Mouse (Mus musculus) megakaryocyte, adult 5-6 weeks (primary cell): ENCODE data around the gene Ampd1. TPM values are rescaled to one million over a fixed set of nuclear protein-coding genes. Genes with fewer than 3 reads are reported as not detected.
A peak's percentile ranks its signal among the peaks of the same experiment; 100 is the strongest.

Experiments used
- ATAC-seq: 2 replicates; pipeline ENCODE4 v1.8.0; 2016; ENCODE audit warnings: mild to moderate bottlenecking, inconsistent platforms; ENCODE audit not compliant: poor library complexity, severe bottlenecking
- total RNA-seq, 2 experiments: library from RNA; stranded (forward) in 1 of 2; stranded (reverse) in 1 of 2; fragments of 153-499, 151-499 nt in 1 of 2; fragments of 221-1000, 200-1000 nt in 1 of 2; gene quantifications; 2 replicates each; pipeline versions ENCODE4 v1.2.3 to v1.2.4; 2015 to 2017

The Ampd1 gene
- total RNA-seq (2015) (not detected in 2 replicates), total RNA-seq (2017) (0.44 TPM in 1 of 2 replicates, not detected in the other)

DNA sequence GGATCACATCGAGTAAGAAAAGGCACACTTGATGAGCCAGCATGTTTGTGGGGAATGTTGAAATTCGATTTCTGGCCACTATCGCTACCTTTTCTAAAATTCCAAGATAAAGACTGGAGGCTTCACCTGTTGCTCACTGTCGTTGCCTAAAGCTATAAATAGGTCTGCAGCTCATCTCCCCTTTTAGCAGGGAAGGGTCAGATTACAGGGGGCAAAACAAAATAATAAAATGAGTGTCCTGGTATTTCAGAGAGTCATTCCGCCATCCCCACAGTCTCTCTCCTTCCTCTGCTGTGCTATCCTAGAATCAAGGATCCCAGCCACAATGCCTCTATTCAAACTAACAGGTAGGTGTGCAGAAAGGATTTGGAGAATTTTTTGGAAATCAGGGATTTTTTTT, at the start of gene Ampd1:
Gene Ampd1, plus strand, starts transcription at position 244 of the 400 bp plus-strand sequence.
- no peak for ATAC-seq

DNA sequence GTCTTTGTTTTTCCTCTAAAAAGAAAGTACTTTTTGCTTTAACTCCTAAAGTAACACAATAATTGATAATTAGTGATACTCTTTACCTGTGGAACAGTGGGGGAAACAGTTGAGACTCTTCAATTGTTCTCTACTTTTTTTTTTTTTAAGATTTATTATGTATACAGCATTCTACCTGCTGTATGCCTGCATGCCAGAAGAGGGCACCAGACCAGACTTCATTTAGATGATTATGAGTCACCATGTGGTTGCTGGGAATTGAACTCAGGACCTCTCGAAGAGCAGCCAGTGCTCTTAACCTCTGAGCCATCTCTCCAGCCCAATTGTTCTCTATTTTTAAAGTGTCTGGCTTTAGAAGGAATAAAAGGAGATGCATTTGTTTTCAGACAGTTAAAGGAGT, 47.6 kb upstream of the Ampd1 start:
- ATAC-seq: 0 out of 2 replicates have a peak, but pooled peaks have one; percentile 46

DNA sequence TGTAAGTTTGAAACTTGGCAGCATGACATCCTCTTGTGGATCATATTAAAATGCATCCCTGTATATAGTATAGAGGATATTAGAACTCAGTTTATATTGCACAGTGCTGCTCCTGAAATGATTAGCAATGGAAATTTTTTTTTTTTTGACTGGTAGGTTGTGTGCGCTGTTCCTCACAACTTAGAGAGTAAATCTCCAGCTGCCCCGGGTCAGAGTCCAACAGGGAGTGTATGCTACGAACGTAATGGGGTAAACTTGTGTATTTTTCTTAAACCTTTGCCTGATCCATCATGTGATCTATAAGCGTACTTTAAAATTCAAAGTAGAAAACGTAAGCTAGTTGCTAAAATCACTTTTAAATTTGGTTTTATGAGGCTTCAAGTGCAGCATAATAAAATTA, 33.5 kb upstream of the Ampd1 start:
- no peak for ATAC-seq

DNA sequence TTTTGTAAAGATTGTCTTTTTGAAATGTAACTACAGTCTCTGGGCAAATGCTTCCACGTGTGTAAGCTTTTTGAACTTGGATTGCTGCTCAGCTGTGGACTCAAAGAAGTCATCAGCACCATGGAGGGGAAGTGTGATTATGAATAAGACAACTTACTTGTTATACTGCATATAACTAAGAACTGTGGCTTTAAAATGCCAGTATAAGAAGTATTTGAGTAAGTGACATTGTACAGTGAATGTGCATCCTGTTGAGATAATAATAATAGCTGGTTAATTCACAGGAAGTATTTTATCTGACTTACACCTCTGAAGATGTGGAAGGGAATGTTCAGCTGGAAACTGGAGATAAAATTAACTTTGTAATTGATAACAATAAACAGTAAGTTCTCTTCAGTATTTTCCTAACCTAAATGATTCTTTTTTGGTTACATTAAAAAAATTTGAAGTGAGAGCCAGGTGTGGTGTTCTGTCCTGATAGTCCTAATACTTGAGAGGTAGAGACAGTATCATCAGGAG, 32.9 kb upstream of the Ampd1 start:
- ATAC-seq: no peak

DNA sequence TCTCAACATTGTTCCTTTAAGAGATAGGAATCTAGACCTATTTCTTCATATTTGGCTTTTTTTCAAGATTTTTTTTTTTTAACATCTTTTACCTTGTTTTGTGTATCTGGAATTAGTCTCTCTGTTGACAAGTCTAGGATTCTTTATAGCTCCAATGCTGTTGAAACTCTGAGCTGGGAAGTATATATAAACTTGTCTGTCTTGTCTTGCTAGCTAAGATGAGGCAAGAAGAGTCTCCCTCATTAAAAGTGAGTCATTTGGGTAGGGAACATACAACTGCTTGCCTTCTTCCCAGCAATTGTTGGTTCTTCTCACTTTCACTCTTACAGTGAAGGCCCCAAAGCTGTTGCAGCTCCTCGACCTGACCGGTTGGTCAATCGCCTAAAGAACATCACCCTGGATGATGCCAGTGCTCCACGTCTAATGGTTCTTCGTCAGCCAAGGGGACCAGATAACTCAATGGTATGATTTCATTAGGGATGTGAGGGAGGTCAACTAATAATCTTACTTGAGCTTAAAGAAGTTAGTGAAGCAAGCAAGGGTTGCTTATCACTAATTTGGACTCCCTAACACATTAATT, 17.7 kb upstream of the Ampd1 start:
- no peak for ATAC-seq

DNA sequence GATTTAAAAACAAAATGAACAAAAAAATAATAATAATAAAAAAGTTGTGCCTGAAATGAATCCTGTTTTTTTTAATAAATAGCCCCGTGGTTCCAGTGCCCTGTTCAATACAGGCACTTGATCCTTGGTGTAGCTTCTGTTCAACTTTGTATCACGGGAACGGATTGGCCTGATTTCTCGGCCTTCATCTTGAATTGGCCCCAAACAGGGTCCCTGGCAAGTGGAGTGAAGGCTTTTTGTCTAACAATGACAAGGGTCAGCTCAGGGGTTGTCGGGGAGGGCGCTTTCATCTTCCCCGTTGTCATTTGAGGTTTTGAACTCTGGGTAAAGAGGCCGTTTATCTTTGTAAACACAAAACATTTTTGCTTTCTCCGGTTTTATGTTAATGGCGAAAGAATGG, 16.1 kb upstream of the Ampd1 start:
- peak; percentile 14 for ATAC-seq

DNA sequence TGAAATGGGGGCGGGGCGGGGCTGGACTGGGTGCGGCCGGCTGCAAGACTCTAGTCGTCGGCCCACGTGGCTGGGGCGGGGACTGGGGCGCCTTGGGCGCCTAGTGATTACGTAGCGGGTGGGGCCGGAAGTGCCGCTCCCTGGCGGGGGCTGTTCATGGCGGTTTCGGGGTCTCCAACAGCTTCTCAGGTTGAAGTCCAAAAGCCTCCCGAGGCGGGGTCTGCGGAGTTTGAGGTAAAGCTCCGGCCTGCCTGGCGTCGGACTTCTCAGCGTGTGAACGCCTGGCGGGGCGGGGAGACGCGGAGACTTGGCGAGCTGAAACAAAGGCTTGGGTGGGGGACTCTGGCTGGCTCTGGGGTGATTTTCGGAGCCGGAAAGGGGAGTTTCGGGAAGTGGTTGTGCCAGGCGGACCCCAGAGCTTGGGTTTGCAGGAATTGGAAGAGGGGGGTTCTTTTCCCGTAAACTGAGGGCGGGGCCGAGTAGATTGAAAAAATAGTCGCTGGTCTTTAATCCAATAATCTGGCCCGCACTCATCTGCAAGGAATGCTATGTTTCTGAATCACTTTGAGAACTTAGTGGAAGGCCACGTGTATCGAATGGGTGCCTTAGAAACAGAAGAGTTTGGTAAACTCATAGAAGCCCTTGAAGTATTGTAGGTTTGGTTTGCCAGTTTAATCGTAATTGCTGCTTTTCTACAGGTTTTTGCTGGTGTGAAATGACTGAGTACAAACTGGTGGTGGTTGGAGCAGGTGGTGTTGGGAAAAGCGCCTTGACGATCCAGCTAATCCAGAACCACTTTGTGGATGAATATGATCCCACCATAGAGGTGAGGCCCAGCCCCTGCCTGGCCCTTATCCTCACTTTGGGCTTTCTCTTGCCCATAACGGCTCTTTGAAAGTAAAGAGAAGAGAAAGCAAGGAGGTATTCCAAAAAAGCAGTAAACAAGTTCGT, 15.3 kb upstream of the Ampd1 start, which contains the start of gene Nras:
Gene Nras, plus strand, starts transcription at position 79 of the 951 bp plus-strand sequence.
- peak; percentile 99 for ATAC-seq

DNA sequence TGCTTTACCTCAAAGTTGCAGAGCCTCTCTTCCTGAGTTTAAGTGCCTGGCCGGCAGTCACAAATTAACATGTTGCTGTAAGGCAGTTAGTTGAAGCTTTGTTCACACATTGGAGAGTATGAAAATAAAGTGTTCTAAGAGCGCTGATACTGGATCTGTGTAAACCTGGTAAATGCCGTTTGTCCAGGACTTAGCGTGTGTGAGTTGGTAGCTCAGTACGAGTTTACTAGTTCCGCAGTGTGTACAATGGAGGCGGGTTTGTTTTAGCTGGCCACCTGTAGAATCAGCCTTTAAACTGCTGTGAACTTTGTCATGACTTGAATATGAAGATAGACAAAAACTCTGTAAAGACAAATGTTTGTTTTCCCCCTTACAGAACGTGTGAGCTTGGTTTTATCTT, 6.9 kb upstream of the Ampd1 start:
- ATAC-seq: no peak

DNA sequence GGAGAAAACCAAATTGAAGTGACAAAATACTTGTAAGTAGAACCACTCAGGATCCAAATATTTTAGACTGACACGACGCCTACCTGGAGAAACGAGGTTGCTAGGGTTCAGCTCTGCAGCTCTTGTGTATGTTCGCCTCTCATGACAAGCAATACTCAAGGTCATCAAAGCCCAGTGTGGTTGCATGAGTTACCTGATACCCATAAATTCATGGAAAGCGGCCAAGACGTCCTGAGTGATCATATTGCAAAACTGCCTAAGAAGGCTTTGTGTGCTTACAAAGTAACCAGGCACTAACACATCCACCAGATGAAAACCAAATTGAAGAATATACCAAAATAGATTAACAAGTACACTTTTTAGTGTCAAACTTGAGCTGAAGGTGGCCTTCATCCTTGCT, 4.8 kb upstream of the Ampd1 start:
- no peak for ATAC-seq

DNA sequence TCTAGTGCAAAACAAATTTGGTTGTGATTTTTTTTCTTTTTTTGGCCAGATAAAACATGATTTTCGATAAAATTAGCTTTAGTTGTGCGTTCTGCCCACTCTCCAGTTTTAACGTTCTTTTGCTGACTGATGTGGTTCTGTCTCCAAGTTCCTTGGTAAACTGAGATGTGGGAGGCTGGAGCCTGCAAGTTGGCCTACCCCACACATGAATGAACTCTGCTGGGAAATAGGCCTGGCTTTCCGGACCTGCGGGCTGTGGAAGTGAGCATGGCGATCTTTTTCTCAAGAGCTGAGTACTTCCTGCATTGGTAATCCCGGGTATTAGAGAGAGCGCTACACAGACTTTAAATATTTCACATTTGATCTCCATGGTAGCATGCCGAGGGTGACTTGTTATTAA, 2.1 kb downstream of the Ampd1 start:
- no peak for ATAC-seq

DNA sequence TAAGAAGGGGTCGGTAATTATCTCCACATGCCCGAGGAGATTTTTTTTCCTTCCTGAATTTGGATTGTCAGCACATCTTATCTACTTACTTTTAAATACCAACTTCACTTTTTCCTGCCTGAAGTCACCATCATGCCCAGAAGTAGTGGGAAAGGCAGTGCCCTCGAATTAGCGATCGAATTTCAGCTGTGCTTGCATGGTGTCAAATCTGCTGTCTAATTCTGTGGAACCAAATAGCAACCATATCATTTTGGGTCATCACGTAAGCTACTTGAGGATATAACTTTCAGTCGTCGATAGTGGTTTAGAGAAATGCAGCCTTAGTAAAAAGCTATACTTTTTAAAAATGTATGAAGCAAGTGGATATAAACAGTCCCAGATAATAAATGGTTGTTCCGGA, 2.7 kb downstream of the Ampd1 start:
- ATAC-seq: no peak

DNA sequence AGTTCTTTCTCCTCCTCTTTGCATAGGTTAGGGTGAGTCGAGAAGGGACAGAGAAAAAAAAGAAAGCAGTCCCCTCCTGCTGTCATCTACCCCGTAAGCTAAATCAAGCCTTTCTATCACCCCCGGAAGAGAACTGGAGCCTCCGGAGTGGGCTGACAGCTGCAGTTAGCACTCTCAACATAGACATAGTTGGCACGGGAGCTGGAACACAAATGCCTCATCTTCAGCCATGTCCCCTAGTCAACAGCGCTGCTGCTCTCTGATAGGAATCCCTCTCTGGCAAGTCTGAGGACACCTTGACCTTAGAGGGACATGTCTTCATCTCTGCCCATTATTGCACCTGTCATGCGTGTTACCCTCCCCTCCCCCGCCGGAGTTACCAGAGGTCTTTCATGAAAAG, 5.5 kb downstream of the Ampd1 start:
- ATAC-seq: no peak

DNA sequence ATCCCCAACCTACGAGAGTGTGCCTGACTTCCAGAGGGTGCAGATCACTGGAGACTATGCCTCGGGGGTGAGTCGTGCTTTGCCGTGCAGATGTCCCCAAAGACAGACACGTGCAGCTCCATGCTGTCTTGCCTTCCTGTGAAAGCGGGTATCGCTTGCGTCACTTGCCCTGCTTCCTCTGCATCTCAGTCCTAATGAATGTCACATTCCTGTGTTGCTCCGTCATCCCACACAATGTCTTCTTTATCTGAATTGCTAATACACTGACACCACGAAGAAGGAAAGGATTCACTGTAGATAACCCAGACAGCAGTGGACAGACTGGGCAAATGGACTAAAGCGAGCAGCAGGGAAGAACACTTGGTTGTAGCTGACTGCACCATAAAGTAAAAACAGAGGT, 7.2 kb downstream of the Ampd1 start:
- no peak for ATAC-seq

DNA sequence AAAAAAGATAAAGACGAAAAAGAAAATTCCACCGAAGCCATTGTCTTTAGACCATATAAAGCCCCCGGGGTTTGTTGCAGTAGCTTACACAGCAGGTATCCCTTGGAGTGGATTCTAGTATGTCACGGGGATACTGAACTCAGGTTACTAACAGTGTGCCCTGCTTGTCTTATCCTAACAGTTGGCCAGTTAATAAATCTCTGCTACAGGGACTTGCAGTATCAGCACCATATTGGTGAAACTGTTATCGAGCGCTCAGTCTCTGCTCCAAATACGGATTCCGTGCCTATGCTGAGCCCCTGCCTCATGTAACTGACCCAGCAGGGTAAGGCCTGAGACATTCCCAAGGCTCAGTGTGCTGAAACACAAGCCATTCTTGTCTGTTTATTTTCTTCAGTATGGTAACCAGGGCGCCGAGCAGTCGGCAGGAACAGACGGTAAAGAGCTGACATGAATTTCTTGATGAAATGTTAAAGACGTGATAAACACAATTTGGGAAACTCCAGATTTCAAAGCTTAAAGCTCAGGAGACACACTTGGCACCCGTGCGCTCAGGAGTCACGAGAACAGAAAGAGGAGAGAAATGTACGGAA, 8.1 kb downstream of the Ampd1 start:
- ATAC-seq: no peak

DNA sequence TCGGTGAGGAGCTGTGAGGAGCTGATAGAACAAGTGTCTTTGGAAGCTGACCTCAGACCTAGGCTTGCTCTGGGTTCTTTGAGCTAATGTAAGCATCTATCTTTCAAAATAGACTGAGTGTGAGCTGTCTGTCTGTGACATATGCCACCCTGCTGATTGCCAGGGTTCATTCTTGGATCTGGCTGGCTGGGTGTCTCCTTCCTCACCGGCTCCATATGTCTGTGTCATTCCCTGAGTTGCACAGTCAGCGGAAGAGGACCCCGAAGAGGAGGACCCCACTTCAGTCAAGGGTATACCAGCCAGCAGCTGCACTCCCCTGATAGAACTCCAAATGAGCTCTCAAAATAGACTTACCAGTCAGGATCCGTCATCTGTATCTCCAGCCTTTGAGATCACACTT, 8.9 kb downstream of the Ampd1 start:
- ATAC-seq: no peak

DNA sequence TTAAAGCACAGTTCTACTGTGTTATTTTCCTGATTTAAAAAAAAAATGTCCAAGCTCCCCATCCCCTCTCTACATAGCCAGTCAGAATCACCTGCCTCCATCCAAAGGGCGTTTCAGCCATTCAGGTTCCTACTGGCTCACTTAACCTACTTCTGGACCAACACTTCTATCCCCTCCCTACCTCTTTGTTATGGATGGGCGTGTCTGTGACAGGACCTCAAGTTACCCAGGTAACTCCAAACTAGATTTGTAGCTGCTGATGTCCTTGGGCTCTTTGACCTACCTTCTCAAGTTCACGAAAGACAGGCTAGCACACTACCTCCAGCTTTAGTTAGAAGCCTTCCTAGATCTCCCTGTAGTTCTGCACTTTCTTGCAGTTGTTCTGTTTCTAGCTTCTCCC, 12.2 kb downstream of the Ampd1 start:
- no peak for ATAC-seq

DNA sequence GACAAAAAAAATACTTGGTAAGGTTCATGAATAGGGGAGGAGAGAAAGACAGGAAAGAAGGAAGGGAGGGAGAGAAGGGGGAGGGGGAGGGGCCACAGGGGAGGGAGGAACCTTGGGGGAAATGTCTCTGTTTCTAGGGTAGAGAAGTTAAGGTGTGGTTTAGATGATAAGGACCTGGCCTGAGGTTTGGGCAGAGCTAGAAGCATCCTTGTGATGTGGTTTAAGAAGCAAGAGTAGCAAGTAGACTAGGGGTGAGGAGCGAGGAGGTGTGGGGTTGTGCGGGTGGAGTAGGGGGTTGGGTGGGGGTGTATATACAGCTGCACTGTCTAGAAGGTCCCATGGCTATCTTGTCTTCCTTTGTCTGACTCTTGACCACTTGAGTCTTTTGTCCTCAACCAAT, 17.9 kb downstream of the Ampd1 start:
- ATAC-seq: peak; percentile 18; the same call in 1 of the 2 replicates

DNA sequence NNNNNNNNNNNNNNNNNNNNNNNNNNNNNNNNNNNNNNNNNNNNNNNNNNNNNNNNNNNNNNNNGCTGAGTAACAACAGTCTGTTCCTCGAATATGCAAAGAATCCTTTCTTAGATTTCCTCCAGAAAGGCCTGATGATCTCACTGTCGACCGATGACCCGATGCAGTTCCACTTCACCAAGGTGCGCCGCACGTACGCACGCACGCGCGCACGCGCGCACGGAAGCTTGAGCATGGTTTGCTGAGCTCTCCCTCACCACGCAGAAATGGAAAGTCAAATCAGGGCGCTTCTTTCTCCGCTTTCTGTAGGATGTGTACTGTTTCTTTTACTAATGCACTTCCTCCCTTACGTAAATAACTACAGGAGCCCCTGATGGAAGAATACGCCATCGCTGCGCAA, 24.8 kb downstream of the Ampd1 start:
- ATAC-seq: no peak

DNA sequence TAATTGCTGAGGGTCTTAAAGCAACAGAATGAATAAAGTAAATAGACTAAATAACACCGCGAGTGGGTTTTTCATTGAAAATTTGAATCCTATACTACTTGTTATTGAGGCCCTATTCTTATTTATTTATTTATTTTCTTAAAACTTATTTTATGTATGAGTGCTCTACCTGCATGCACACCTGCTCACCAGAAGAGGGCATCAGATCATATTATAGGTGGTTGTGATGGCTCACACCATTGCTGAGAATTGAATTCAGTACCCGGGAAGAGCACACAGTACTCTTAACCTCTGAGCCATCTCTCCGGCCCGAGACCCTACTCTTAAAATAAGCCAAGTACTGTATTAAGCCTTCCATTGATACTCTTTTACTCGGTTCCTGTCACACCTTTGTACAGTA, 25.9 kb downstream of the Ampd1 start:
- ATAC-seq: no peak

DNA sequence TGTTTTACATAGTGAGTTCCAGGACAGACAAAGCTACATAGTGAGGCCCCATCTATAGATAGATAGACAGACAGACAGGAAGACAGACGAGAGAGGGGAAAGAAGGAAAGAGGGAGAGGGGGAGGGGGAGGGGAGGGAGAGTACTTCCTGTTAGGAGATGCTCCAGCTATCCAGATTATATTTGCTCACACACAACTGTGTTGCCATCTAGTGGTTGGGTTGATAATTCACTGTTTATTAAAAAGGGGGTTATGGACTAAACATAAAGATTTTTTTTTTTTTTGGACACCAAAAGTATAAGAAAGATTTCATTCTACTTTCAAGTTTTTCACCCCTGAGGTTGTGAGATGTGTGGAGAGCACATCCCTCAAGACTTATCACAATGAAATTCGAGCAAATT, 26.9 kb downstream of the Ampd1 start:
- no peak for ATAC-seq

DNA sequence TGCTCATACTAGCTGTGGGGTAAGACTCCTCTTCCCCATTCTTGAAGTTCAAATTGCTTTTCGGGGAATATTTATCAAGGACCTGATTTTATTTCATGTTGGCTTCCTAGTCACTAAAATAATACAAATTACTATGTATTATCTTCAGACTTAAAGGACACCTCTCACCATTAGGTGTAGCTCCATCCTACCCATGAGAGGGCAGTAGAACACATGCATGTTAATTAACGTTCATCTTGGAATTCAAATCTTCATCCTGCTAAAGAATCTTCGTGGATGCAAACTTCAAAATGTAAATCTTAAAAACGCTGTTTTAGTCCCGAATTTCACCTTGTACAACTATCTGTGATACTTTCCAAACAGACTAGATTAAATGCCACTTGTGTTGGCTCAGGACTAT, 27.4 kb downstream of the Ampd1 start:
- ATAC-seq: no peak

DNA sequence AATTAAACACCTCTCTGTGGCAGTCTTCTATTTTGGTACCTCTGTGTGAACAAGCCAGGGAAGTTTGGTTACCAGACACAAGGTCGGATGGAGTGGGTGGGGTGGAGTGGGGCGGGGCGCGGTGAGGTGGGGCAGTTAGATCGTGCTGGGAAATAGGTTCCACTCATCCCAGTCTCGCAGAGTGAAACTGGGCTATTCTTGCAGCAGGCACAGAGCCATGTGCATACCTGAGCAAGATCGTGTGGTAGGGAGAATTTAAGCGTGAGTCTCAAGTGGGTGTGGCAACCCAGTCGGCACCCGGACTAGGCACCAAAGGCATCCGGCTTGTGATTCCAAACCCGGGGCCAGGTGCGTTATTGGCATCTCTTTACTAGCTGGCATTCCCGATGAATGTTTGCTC, 28.1 kb downstream of the Ampd1 start:
- ATAC-seq: peak; percentile 36
